Mouse (Mus musculus): ENCODE measurements around the gene Tcirg1. TPM values are rescaled to one million over a fixed set of nuclear protein-coding genes. Genes with fewer than 3 reads are reported as not detected.
A peak's percentile ranks its signal among the peaks of the same experiment; 100 is the strongest.

Gene Tcirg1
- total RNA-seq, 2 experiments from 2014 or later: 14.9 to 20.1 TPM

DNA sequence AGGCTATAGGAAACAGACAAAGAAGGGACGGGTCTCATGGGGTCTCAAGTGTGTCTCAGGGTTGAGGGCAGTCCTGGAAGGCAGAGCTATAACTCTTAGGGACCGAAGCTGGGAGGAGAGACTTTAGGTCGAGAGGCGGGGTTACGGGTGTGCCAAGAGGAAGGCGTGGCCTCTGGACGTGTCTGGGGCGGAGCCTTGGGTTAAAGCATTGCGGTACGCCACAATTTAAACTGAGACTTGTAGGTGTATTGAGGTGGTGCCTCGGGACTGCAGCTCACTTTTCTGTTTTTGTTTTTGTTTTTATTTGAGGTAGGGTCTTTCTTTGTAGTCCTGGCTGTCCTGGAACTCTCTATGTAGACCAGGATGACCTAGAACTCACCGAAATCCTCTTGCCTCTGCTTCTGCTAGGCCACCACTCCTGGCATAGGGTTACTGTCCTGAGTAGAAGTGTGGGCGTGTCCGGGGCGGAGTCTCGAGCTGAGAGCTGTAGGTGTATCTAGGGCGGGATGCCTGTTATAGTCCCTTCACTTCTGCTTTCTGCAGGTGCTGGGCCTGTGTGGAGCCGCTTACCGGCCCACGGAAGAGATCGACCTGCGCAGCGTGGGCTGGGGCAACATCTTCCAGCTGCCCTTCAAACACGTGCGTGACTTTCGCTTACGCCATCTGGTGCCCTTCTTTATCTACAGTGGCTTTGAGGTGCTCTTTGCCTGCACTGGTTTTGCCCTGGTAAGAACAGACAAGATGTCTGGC lies 36.2 kb upstream of the Tcirg1 start:
- intact Hi-C loops (cut with DNase I): no loop called here
- no peak for DNase-seq (ENCODE audit: extremely low spot score in 1 of 2, low spot score in 2 of 2)
- Histone ChIP-seq H3K4me3 (no peak overlapping the region), H3K27ac (no peak overlapping the region)
- no peak for TF ChIP-seq CTCF (IDR thresholded peaks at IDR 0.05)

DNA sequence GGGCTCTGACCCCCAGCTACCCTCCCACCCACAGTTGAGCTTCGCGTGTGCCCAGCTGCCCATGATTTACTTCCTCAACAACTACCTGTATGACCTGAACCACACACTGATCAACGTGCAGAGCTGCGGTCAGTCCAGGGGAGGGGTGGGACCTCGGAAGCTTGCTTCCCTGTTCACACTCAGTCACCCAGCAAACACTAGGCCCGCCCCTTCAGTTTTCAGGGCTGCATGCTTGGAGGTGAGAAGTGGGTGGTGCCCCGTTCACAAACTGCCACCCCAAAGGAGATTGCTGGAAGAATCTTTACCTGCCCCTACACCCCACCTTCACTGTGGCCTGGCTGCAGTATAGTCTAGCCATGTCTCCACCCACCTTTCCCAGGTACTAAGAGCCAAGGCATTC lies 35.4 kb upstream of the Tcirg1 start:
- H3K27ac ChIP-seq: no peak overlapping the region
- DNase-seq (ENCODE audit: extremely low spot score in 1 of 2, low spot score in 2 of 2): no peak
- intact Hi-C loops (cut with DNase I): no loop called here
- no peak overlapping the region for H3K4me3 ChIP-seq
- TF ChIP-seq CTCF (IDR thresholded peaks at IDR 0.05): no peak

- no peak for DNase-seq (ENCODE audit: extremely low spot score in 1 of 2, low spot score in 2 of 2)
- peak overlapping the region; percentile 48 for H3K4me3 ChIP-seq
- no peak for TF ChIP-seq CTCF (IDR thresholded peaks at IDR 0.05)
- peak overlapping the region; percentile 13; the same call in 1 of the 2 replicates for H3K27ac ChIP-seq
- intact Hi-C loops (cut with DNase I): no loop called here
Observed at GRCm38 (mm10) chr19:3935896-3936850, 29.2 kb upstream of the Tcirg1 start.

DNA sequence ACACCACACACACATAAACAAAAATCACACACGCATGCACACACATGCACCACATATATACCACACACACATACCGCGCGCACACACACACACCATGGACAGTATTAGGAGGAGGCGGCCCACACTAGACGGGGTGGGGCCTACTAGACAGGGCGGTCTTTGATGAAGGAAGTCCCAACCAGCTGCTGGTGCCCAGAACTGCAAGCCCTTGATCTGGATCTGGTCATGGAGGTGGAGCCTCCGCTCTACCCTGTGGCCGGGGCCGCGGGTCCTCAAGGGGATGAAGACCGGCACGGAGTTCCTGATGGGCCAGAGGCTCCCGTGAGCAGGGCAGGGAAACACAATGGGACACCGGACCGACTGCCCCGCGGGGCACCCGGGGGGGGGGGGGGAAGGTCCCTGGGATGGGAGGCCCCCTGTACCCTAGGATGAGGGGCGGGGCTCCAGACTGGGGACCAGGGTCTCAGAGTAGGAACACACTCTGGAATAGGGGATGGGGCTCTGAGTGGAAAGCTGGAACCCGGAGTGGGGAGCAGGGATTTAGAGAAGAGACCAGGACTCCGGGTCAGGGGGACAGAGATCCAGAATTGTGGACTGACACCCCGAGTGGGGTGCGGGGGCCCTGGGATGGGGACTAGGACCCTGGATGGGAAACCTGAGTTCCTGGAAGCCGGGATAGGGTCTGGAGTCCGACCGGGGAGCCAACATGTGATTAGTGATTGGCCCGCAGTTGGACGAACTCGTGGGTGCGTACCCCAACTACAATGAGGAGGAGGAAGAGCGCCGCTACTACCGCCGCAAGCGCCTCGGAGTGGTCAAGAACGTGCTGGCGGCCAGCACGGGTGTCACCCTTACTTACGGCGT lies 28.3 kb upstream of the Tcirg1 start, which contains the start of gene Unc93b1:
Unc93b1 (plus strand) TSS at position 155 of the 864 bp plus-strand sequence.
- no peak for DNase-seq (ENCODE audit: extremely low spot score in 1 of 2, low spot score in 2 of 2)
- no peak for TF ChIP-seq CTCF (IDR thresholded peaks at IDR 0.05)
- intact Hi-C loops (cut with DNase I): no loop called here
- Histone ChIP-seq H3K27ac (peak within 1 kb of the TSS; percentile 13; the same call in 1 of the 2 replicates), H3K4me3 (peak within 1 kb of the TSS; percentile 48)

GRCm38 (mm10) chr19:3931716-3932115 lies 24.8 kb upstream of the Tcirg1 start:
- intact Hi-C loops (cut with DNase I): no loop called here
- no peak for DNase-seq (ENCODE audit: extremely low spot score in 1 of 2, low spot score in 2 of 2)
- no peak overlapping the region for H3K27ac ChIP-seq
- TF ChIP-seq CTCF (IDR thresholded peaks at IDR 0.05): no peak
- no peak overlapping the region for H3K4me3 ChIP-seq

- H3K4me3 ChIP-seq: no peak overlapping the region
- no peak for TF ChIP-seq CTCF (IDR thresholded peaks at IDR 0.05)
- intact Hi-C loops (cut with DNase I): no loop called here
- no peak for DNase-seq (ENCODE audit: extremely low spot score in 1 of 2, low spot score in 2 of 2)
- H3K27ac ChIP-seq: peak overlapping the region; percentile 66
Observed at GRCm38 (mm10) chr19:3930262-3931057, 23.5 kb upstream of the Tcirg1 start.

GRCm38 (mm10) chr19:3929211-3929941 lies 22.4 kb upstream of the Tcirg1 start, which contains the start of gene Aldh3b1:
Gene Aldh3b1, minus strand, starts transcription at chr19:3929808.
- TF ChIP-seq CTCF (IDR thresholded peaks at IDR 0.05): no peak
- peak in 1 of 2 experiments; percentile 60 for DNase-seq (ENCODE audit: extremely low spot score in 1 of 2, low spot score in 2 of 2)
- Histone ChIP-seq H3K4me3 (no peak within 1 kb of the TSS), H3K27ac (peak within 1 kb of the TSS; percentile 66)
- intact Hi-C loops (cut with DNase I): no loop called here

- intact Hi-C loops (cut with DNase I): no loop called here
- peak overlapping the region; percentile 66; the same call in 1 of the 2 replicates for H3K27ac ChIP-seq
- DNase-seq (ENCODE audit: extremely low spot score in 1 of 2, low spot score in 2 of 2): no peak
- no peak for TF ChIP-seq CTCF (IDR thresholded peaks at IDR 0.05)
- H3K4me3 ChIP-seq: no peak overlapping the region
Observed at GRCm38 (mm10) chr19:3928779-3929178, 21.8 kb upstream of the Tcirg1 start.

- H3K27ac ChIP-seq: no peak overlapping the region
- no peak for TF ChIP-seq CTCF (IDR thresholded peaks at IDR 0.05)
- intact Hi-C loops (cut with DNase I): no loop called here
- no peak for DNase-seq (ENCODE audit: extremely low spot score in 1 of 2, low spot score in 2 of 2)
- no peak overlapping the region for H3K4me3 ChIP-seq
Observed at GRCm38 (mm10) chr19:3927989-3928388, 21.1 kb upstream of the Tcirg1 start.

DNA sequence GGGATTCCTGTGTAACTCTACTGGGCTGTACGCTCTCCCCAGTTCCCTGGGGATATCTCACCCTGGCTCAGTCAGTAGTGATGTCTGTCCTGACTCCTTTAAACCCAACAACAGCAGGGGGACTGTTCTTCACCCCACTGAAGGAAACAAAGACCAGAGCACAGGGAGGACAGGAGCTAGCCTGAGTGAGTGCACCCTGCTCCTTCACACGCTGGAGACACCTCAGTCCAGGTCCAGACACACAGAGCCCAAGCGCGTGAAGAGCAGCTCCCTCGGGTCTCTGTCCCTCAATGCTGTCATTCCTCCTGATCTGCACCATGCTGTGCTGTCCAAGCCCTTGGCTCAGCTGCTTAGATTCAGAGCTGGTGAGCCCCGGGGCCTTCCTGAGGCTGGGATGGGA lies 19.8 kb upstream of the Tcirg1 start:
- no peak for TF ChIP-seq CTCF (IDR thresholded peaks at IDR 0.05)
- H3K4me3 ChIP-seq: no peak overlapping the region
- no peak overlapping the region for H3K27ac ChIP-seq
- intact Hi-C loops (cut with DNase I): no loop called here
- DNase-seq (ENCODE audit: extremely low spot score in 1 of 2, low spot score in 2 of 2): no peak
